Mouse (Mus musculus) lung, postnatal 0 days (tissue): ENCODE data around the gene Yy2.

Experiments
- CTCF ChIP-seq: IDR thresholded peaks from 2 replicates; pipeline ENCODE4 v1.5.1; 2016; ENCODE audit warnings: antibody characterized with exemption, mild to moderate bottlenecking
- EP300 ChIP-seq: IDR thresholded peaks from 2 replicates; pipeline ENCODE4 v1.6.1; 2016; ENCODE audit warnings: antibody characterized with exemption, mild to moderate bottlenecking, control low read depth

DNA sequence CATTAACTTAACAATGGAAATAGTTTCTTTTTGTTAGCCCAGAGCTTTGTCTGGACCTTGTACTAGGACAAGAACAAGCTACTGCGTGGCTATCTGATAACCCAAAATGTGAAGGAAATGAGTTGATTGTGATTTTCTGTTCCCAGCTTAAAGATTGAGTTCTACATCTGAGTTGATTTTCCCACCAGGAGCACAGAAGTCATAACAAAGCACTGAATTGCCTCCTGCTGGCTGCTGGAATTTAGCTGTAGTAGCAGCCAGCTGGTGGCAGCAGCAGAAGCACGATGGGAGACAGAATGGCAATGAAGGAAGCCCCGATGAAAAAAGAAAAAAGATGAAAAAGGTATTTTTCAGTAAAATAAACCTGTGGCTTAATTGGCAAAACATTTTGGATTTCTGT, 32.7 kb upstream of the Yy2 start:
- TF ChIP-seq EP300 (no peak), CTCF (peak; percentile 65)
